Mouse (Mus musculus) embryonic facial prominence, embryonic 14.5 days (tissue): ENCODE results near the gene Hes6. TPM values are rescaled to one million over a fixed set of nuclear protein-coding genes. Genes with fewer than 3 reads are reported as not detected.

Experiments
- ATAC-seq: fragments of 200-750 bp; cut with Nextera tagmentation; 2 replicates; pipeline ENCODE4 v1.8.0; 2017; ENCODE audit warnings: low read depth, moderate number of reproducible peaks, moderate TSS enrichment
- DNase-seq: peaks from one replicate; pipeline ENCODE4 v3.0.0-alpha.2; 2015; ENCODE audit warnings: low spot score
- H3K27ac ChIP-seq: fragments of 300-500 bp; sonication (generic); replicated peaks from 2 replicates; pipeline ENCODE4 v1.5.1; 2014; ENCODE audit warnings: low read depth, mild to moderate bottlenecking, low read length, moderate library complexity
- H3K27me3 ChIP-seq: fragments of 300-500 bp; sonication (generic); replicated peaks from 2 replicates; pipeline ENCODE4 v1.6.1; 2014; ENCODE audit warnings: low read length; ENCODE audit not compliant: control insufficient read depth, insufficient read depth
- H3K36me3 ChIP-seq: fragments of 300-500 bp; sonication (generic); 2 replicates; pipeline ENCODE4 v1.6.1; 2014; ENCODE audit warnings: low read length, mixed read lengths; ENCODE audit not compliant: control insufficient read depth, insufficient read depth
- H3K4me1 ChIP-seq: fragments of 300-500 bp; sonication (generic); 2 replicates; pipeline ENCODE4 v1.6.1; 2014; ENCODE audit warnings: antibody characterized with exemption, low read length; ENCODE audit not compliant: control insufficient read depth, insufficient read depth
- H3K4me2 ChIP-seq: fragments of 300-500 bp; sonication (generic); 2 replicates; pipeline ENCODE4 v1.6.1; 2014; ENCODE audit warnings: low read depth, mild to moderate bottlenecking, low read length, moderate library complexity, mixed read lengths
- H3K4me3 ChIP-seq: fragments of 300-500 bp; sonication (generic); 2 replicates; pipeline ENCODE4 v1.5.1; 2014; ENCODE audit warnings: low read depth, mild to moderate bottlenecking, low read length
- H3K9ac ChIP-seq: fragments of 300-500 bp; sonication (generic); 2 replicates; pipeline ENCODE4 v1.6.1; 2014; ENCODE audit warnings: low read depth, mild to moderate bottlenecking, low read length, moderate library complexity, mixed read lengths
- H3K9me3 ChIP-seq: fragments of 300-500 bp; sonication (generic); 2 replicates; pipeline ENCODE4 v1.6.1; 2016; ENCODE audit warnings: low read length; ENCODE audit not compliant: control insufficient read depth
- WGBS: fragments of 180-500 bp; shearing (Covaris S2); extraction: QIAGEN DNeasy Blood & Tissue Kit; methylation state at CpG from one replicate; pipeline ENCODE4 v1.1.7; 2014; 5-methylcytosine and 5-hydroxymethylcytosine counted together
- polyA plus RNA-seq: library from polyadenylated mRNA; unstranded; fragments of >200 nt; fragmentation: Nextera tagmentation; extraction: Ambion mirVana; gene quantifications from 2 replicates; pipeline ENCODE4 v1.2.1, GENCODE M21; 2014

Gene Hes6
- polyA plus RNA-seq, 1 experiment from 2014 or later, result 106 TPM

DNA sequence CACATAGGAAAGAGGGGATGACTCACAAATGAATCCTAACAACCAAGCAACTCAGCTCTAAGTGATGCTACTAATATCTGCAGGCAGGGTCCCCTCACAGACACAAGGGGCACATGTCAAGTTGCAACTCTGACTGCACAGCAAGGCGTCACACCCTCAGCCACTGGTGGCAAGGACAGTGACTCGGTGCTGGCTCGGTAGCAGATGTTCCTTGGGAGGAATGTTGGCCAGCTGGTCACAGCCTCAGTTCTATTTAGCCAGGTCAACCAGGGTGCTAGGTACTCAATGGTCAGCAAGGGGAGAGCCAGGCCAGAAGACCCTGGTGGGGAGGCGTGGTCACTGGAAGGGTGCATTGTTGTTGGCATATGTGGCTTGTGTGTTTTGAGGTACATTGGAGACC lies 6.0 kb downstream of the Hes6 start:
- Histone ChIP-seq H3K27ac (no peak overlapping the region), H3K9ac (no peak overlapping the region), H3K4me3 (no peak overlapping the region), H3K36me3 (no peaks in the 10 kb centered on the region), H3K9me3 (no peaks in the 10 kb centered on the region), H3K27me3 (0 out of 2 replicates have a peak, but pooled peaks cover 5% of the 10 kb centered on the region), H3K4me2 (no peak overlapping the region), H3K4me1 (peaks cover 9% of the 10 kb centered on the region)
- WGBS, result 82% methylated on average over 3 of the region's 4 CpGs
- no peak for DNase-seq
- ATAC-seq, result no peak

DNA sequence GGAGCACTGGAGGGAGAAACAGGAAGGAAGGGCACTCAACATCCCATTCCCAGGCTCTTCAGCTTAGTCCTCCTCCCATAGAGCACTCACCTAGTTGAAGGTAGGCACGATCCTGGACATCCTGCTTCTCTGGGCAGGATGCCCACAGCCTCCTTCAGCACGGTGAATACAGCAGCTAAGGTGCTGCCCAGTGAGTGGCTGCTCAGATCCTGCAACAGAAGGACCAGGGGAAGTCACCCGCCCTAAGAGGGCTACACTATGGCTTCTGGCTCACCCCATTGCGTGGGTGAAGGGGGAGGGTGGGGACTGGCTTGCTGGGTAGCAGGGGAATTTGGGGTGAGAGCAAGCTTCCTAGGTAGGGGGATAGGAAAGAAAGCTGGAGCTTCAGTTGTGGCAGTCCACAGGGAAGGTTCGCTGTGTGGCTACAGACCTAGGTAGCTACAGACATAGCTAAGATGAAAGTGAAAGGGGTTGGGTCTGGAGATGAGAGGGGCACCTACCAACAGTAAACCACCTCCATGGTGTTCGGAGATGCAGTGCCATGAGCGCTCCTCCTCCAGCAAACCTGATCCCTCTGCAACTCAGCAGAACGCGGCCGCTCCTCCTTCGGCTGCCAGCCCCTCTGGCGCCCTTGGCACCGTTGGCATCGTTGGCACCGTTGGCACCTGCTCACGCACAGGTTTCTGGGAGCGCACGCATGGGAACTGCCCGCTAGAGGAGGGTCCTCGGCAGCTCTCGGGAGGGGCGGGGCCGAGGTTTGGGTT lies 8.2 kb downstream of the Hes6 start:
- Histone ChIP-seq H3K4me1 (no peaks in the 10 kb centered on the region), H3K9me3 (no peaks in the 10 kb centered on the region), H3K4me2 (no peak overlapping the region), H3K36me3 (no peaks in the 10 kb centered on the region), H3K27ac (no peak overlapping the region), H3K9ac (no peak overlapping the region), H3K4me3 (no peak overlapping the region), H3K27me3 (no peaks in the 10 kb centered on the region)
- no peak for ATAC-seq
- WGBS, result 71% methylated on average over 23 of the region's 23 CpGs
- no peak for DNase-seq

DNA sequence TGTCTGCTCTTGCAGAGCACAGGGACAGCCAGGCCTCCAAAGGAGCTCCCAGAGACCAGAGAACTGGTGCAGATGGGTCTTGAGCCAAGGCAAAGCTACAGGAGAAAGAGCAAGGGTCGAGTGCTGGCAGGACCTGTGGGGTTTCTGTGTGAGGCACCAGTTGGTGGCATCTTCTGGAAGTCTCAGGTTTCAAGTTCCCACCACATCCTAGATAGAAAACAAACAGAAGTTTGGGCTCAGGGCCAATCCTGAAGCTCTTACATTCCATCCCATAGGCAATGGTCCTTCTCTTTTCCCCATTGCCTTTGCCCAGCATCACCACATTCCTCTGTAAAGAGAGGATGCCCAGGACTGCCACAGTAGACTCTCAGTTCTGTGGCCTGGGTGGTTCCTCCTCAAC lies 8.9 kb downstream of the Hes6 start:
- DNase-seq, result peak; percentile 52
- no peak overlapping the region for H3K27ac ChIP-seq
- H3K36me3 ChIP-seq, result no peaks in the 10 kb centered on the region
- H3K27me3 ChIP-seq, result no peaks in the 10 kb centered on the region
- H3K4me2 ChIP-seq, result no peak overlapping the region
- no peaks in the 10 kb centered on the region for H3K9me3 ChIP-seq
- WGBS, result 11% methylated on average over 1 of the region's 1 CpGs
- no peak for ATAC-seq
- no peaks in the 10 kb centered on the region for H3K4me1 ChIP-seq
- H3K4me3 ChIP-seq, result no peak overlapping the region
- no peak overlapping the region for H3K9ac ChIP-seq

GRCm38 (mm10) chr1:91398260-91399062 lies 15.4 kb downstream of the Hes6 start, which contains the start of gene Ilkap:
Gene Ilkap, minus strand, starts transcription at chr1:91398815.
- peaks cover 23% of the 10 kb centered on the region for H3K36me3 ChIP-seq
- ATAC-seq (peak; percentile 97), DNase-seq (peak; percentile 92)
- H3K4me2 ChIP-seq, result peak within 1 kb of the TSS; percentile 83
- H3K4me1 ChIP-seq, result peaks cover 15% of the 10 kb centered on the region
- 0% methylated on average over 46 of the region's 91 CpGs for WGBS
- H3K9ac ChIP-seq, result peak within 1 kb of the TSS; percentile 95
- peak within 1 kb of the TSS; percentile 88 for H3K27ac ChIP-seq
- H3K27me3 ChIP-seq, result no peaks in the 10 kb centered on the region
- peak within 1 kb of the TSS; percentile 94 for H3K4me3 ChIP-seq
- H3K9me3 ChIP-seq, result no peaks in the 10 kb centered on the region

DNA sequence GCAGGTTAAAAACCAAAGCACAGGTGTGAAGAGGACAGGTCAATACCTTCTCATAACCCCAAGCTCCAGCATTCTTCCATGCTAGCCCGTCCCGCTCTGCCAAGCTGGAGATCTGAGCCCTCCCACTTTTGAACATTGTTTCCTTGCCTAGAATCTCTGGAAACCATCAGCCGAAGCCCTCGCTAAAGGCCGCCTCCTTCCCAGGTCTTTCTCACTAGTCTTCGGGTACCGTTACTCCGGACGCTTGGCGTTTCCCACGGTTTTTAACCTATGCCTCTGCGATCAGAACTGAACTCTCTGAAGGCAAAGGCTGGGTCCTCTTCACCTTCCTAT lies 15.9 kb downstream of the Hes6 start:
- peak overlapping the region; percentile 95 for H3K9ac ChIP-seq
- 0% methylated on average over 12 of the region's 12 CpGs for WGBS
- no peaks in the 10 kb centered on the region for H3K9me3 ChIP-seq

DNA sequence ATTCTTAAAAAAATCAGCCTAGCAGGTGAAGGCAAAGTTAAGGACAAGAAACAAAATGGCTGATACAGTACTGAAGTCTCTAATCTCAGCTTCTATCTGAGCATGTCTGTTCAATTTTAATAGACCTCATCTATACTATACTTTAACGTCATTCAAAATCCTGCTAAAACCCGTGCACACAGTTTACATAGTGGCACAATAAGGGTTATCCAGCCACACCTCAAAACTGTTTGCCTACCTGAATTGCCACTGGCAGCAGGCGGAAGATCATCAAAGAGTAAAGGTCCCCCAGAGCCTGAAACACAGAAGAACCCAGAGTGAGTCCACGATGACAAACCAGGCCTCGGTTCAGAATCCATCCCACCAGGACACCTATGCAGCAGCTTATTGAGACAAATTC lies 23.5 kb downstream of the Hes6 start:
- Histone ChIP-seq H3K27ac (no peak overlapping the region), H3K4me1 (no peaks in the 10 kb centered on the region), H3K27me3 (no peaks in the 10 kb centered on the region), H3K36me3 (peaks cover 84% of the 10 kb centered on the region), H3K9ac (no peak overlapping the region), H3K9me3 (no peaks in the 10 kb centered on the region), H3K4me3 (no peak overlapping the region), H3K4me2 (no peak overlapping the region)
- ATAC-seq (no peak), DNase-seq (no peak)
- WGBS, result 97% methylated on average over 5 of the region's 5 CpGs

More for the DNA sequence above, 15.9 kb downstream of the Hes6 start:
- Histone ChIP-seq H3K4me1 (peaks cover 15% of the 10 kb centered on the region), H3K4me2 (peak overlapping the region; percentile 83), H3K36me3 (peaks cover 29% of the 10 kb centered on the region), H3K27ac (peak overlapping the region; percentile 88), H3K27me3 (no peaks in the 10 kb centered on the region), H3K4me3 (peak overlapping the region; percentile 94)
- DNase-seq (no peak), ATAC-seq (no peak)

- 94% methylated on average over 4 of the region's 4 CpGs for WGBS
- H3K27ac ChIP-seq, result no peak overlapping the region
- H3K27me3 ChIP-seq, result no peaks in the 10 kb centered on the region
Observed at GRCm38 (mm10) chr1:91381091-91381471, 32.8 kb downstream of the Hes6 start.

GRCm38 (mm10) chr1:91380453-91381090 lies 33.3 kb downstream of the Hes6 start:
- Histone ChIP-seq H3K9ac (no peak overlapping the region), H3K4me2 (no peak overlapping the region), H3K27me3 (no peaks in the 10 kb centered on the region), H3K9me3 (no peaks in the 10 kb centered on the region), H3K4me3 (no peak overlapping the region), H3K27ac (no peak overlapping the region), H3K4me1 (no peaks in the 10 kb centered on the region), H3K36me3 (peaks cover 94% of the 10 kb centered on the region)
- 53% methylated on average over 7 of the region's 7 CpGs for WGBS
- ATAC-seq, result peak; percentile 20; the same call in 1 of the 2 replicates
- DNase-seq, result peak; percentile 84

More at GRCm38 (mm10) chr1:91381091-91381471, 32.8 kb downstream of the Hes6 start:
- H3K36me3 ChIP-seq, result peaks cover 92% of the 10 kb centered on the region
- ATAC-seq (no peak), DNase-seq (no peak)
- H3K9ac ChIP-seq, result no peak overlapping the region
- H3K9me3 ChIP-seq, result no peaks in the 10 kb centered on the region
- no peak overlapping the region for H3K4me3 ChIP-seq
- no peaks in the 10 kb centered on the region for H3K4me1 ChIP-seq
- no peak overlapping the region for H3K4me2 ChIP-seq
